Mouse (Mus musculus) B cell, adult 2 months (primary cell): ENCODE measurements around the gene Luzp2.
"Not testable (repeated sequence)": the region's sequence is repeated elsewhere in the genome, so short reads cannot be mapped to it uniquely, and the experiment has no call there.

Source experiments
- DNase-seq, 2 experiments: peaks; one replicate each; pipeline ENCODE4 v3.0.0; 2022

Gene Luzp2

DNA sequence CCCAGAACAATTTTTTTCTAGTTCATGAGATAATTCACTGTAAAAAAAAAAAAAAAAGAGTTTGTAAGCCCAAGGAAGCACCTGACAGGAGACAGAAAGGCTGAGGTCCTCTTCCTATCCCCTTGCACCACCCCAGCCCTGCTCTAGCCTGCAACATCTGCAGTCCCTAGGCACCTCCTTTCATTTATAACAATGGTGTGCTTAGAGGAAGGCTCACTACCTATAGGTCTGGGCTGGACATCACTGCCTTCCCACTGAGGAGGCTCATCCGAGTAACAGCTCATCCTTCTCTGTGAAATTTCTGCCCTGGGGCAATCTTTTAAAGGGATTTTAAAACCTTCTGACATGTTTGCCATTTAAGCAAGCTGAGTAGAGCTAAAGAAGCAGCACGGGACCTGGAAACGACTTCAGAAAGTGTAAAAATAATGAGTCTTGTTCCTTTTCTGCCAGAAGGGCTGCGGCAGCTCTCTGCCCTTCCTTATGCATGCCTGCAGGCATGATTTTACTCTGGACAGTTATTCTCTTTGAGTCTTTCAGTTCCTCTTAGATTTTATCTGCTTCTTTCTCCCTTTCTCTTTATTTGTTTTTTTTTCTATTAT is 174.0 kb downstream of the Luzp2 start:
- no peak for DNase-seq

GRCm38 (mm10) chr7:55133850-55134249 is 298.6 kb downstream of the Luzp2 start:
- not testable (repeated sequence) for DNase-seq

- no peak for DNase-seq
These were observed 353.6 kb downstream of the Luzp2 start for GRCm38 (mm10) chr7:55188927-55189326.

- DNase-seq = no peak
These were observed 354.2 kb downstream of the Luzp2 start for GRCm38 (mm10) chr7:55189496-55189895.

- no peak for DNase-seq
These were observed 355.4 kb downstream of the Luzp2 start for GRCm38 (mm10) chr7:55190655-55191054.

DNA sequence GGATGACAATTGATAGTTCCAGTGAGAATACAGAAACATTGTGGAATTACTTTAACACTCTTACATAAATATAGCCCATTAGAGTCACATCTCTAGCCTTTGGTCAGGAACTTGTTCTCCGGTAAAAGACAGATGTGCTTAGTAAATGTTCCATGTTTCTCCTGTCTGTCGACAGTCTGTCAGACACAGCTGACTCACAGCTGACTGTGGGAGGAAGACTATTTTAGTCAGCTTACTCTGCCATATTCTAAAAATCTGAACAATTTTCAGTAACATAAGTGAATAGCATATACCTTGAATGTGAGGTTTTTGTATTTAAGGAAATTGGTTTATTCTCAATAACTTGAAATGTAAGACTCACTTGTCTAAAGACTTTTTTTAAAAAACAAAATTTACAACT is 363.5 kb downstream of the Luzp2 start:
- no peak for DNase-seq

DNA sequence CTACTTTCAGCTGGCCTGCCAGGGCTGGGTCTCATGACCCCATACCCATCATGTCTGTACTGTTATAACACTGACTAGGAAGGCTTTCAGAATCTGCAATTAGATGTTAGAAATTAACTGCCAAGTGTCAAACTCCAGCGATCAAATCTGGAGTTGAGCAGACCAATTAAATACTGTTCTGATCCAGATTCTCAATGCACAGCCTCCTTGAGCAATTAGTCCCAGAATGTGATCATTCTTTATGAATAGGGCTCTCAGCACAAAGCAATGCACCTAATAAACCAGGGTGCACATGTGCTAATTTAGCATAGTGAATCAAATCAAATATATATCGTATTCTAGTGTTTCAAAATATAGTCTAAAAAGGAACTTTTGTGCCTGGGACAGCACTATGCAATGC is 387.7 kb downstream of the Luzp2 start:
- no peak for DNase-seq

- no peak for DNase-seq
These were observed 394.1 kb downstream of the Luzp2 start for GRCm38 (mm10) chr7:55229407-55229806.
